Mouse (Mus musculus) frontal cortex, postnatal 10 days (tissue): ENCODE results near the gene Smc3.
A peak's percentile ranks its signal among the peaks of the same experiment; 100 is the strongest.
"Not testable (repeated sequence)": the region's sequence is repeated elsewhere in the genome, so short reads cannot be mapped to it uniquely, and the experiment has no call there.

Experiments
- DNase-seq, 2 experiments: peaks; one replicate each; pipeline ENCODE4 v3.0.0; 2022; ENCODE audit warnings: low spot score in 2 of 2, mixed read lengths in 1 of 2

Gene Smc3

DNA sequence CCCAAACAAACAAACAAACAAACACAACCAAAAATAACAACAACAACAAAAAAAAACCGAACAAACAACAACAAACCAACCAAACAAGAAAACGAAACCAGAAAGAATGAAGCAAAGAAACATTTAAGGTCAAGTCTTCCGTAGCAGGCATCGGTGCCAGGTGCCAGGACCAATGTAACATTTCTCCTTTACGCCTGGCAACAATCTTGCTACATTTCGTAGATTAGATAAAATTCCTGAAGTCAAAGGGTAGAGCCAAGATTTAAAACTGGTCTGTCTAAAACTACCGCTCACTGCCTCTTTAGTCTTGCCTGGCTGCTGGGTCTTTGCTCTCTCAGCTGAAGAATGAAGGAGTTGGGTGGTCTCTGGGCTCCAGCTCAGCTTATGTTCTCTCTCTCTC lies 24.1 kb upstream of the Smc3 start:
- no peak for DNase-seq

DNA sequence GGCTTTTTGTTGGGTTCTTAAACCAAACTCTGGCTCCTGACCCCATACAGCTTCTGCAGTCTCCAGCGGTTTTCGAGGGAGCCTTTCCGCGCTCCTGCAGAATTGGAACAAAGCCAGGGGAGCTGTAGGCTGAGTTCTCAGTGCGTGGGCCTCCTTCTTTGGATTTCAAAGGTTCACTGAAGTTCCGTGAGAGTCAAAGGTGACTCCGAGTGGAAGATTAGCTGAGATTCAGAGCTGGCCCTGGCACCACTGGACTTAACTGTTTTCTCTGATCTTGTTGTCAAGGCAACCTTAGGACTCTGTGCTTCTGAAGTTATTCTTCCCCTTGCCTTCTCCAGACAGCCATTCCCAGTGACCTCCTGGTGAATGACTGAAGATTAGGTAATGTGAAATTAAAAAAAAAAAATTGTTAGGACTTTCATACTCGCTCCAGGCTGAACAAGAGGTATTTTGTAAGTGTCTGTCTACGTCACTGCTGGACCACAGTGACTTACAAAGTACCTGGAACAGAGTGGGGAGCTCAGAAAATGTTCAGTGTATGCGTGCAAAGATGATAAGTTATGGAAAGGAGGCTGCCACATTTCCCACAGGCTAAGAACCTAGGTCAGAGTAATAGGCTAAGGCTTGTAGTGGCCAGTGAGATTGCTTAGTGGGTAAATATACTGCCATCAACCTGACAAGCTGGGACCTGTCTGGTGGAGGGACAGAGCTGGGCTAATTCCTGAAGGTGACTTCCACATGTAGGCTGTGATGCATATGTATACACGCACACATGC lies 23.0 kb upstream of the Smc3 start:
- DNase-seq = no peak

DNA sequence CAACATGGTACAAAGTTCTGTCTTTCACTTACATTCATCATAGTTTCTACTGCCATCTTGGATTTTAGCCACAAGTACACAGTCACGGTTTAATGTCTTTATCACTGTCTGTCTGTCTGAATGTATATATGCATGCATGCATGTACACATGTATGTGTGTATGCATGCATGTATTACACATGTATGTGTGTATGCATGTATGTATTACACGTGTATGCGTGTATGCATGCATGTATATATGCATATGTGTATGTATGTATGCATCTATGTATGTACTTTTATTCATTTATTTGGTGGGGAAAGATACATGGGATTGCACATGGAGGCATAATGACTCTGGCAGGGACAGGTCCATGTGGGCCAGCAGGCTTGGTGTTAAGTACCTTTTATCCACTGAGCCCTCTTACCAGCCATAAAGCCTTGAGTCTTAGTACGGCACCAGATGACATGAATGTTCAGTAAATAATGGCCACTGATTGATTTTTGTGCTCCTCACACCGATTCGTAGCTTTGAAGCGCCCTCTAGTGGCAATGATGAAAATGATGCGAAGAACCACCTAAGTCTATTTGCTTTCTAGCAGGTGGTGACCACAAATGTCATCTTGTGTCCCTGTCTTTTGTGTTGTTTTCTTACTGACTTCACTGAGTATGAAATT lies 21.5 kb upstream of the Smc3 start:
- peak in 1 of 2 experiments; percentile 56 for DNase-seq

DNA sequence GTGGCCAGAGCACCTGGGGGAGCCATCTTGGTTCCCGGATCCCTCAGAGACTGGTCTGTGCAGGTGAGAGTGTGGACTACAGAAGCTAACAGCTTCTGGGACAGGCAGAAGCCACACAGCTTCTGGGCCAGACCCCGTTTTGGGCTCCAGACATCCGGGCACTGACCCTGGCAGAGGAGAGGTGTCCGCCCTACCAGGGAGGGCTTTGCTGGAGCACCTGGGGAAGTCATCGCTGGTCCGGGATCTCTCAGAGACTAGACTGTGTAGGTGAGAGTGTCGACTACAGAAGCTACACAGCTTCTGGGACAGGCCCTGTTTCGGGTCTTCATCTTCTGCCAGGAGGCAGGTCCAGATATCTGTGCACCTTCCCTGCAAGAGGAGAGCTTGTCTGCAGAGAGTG lies 19.9 kb upstream of the Smc3 start:
- DNase-seq = not testable (repeated sequence)

DNA sequence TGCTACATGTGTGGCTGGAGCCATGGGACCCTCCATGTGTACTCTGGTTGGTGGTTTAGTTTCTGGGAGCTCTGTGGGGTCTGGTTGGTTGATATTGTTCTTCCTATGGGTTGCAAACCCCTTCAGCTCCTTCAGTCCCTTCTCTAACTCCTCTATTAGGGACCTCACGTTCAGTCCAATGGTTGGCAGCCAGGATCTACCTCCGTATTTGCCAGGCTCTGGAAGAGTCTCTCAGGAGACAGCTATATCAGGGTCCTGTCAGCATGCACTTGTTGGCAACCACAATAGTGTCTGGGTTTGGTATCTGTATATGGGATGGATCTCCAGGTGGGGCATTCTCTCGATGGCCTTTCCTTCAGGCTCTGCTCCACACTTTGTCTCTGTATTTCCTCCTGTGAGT lies 12.5 kb upstream of the Smc3 start:
- DNase-seq = not testable (repeated sequence)

DNA sequence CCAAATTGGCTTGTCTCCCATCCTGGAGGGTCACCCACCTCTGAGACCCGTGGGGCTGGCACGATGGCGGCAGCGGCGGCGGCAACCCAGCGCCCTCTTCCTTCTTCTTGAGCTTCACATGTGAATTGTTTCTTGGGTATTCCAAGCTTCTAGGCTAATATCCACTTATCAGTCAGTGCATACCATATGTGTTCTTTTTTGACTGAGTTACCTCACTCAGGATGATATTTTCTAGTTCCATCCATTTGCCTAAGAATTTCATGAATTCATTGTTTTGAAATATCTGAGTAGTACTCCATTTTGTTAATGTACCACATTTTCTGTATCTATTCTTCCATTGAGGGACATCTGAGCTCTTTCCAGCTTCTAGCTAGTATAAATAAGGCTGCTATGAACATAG lies 11.2 kb upstream of the Smc3 start, which contains the start of gene Nutf2-ps1:
Nutf2-ps1 (minus strand) TSS at position 101 of the 400 bp plus-strand sequence.
- not testable (repeated sequence) for DNase-seq

DNA sequence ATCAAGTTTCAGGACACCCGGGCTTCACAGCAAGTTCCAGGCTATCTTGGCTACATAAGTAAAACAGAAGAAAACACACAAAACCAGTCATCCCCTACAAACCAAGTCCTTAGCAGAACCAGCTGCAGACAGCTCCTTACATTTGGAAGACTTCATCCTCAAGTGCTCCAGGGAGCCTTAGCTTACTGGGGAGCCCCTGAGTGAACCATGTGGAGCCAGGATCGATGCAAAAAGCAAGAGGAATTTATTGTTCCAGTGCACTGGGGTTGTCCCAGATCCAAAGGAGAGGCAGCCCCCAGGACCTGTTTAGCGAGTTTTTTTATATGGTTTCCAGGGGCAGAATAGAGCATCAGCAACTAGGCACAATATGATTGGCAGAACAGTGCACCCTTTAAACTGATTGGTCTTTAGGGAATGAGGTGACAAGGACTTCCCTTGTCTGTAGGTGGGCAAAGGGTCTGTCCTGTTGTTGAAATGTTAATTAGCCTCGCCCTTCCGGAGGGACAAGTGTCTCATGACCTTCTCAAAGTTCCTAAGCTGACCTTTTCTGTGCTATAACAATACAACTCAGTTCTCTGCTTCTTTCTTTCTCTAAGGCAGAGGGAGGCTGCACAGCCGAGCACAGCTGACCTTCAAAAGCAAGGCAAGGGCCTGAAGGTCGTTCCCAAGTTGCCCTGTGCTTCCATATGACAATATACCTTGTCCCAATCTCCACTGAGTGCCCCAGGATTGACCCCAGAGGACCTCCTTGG lies 3.3 kb upstream of the Smc3 start:
- DNase-seq = no peak

DNA sequence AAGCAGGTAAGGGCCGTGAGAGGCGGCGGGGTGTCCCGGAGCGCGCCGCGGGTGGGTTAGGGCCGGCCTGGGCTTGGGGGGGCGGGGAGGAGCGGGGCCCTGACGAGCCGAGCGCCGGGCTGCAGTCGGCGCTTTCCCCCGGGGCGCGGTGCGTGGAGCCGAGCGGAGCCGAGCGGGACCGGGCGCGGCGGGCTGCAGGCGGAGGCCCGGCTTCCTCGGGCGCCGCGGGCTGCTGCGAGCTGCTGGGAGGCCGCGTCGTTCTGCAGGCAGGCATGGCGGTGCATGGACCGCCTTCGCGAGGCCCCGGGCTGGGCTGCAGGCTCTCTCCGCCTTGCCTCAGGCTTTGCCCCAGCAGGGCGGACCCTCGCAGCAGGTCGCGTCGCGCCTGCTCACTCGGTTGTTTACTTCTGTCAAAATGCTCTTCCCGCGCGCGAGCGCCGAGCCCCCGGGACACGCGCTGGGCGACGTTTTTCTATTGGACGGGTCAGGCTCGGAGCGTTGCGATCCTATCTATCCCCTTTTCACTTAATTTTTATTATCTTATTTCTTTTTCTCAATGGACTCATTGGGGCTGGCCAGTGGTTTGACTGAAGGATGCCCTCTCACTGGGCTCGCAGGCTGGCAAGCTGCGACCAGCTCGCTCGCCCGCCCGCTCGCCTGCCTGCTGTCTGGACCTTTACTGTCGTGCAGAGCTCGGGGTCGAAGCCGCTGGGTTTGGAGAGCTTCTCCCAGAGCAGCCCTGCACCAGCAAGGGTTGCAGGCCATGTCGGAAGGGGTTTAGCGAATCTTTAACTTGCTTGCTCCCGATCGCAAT lies 558 bp downstream of the Smc3 start:
- DNase-seq = peak; percentile 45 to 68

DNA sequence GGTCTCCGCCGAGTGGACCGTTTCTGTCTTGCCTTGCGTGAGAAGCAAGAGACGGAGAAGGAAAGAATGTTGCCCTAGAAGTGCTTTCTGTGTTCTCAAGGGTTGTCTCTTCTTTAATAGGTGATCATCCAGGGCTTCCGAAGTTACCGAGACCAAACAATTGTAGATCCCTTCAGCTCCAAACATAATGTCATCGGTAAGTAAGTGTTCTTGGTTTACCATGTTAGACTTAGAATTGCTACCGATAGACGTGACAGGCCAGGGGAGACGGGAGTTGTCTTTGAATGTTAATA lies 1.1 kb downstream of the Smc3 start:
- no peak for DNase-seq

DNA sequence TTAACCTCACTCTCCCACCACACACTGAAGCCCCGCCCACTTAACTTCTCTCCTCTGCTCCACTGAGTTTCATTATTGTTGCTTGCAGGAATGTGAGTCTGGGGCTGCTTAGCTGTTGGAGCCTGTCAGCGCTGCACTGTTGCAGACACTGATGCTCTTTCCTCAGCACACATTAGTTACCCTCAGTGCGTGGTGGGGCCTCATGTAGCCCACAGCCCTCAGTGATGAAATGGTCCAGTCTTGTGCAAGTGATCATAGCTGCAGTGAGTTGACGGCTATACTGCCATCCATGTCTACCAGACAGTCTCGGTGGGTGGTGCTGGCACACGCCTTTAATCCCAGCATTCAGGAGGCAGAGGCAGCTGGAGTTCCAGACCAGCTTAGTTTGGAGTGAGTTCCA lies 8.7 kb downstream of the Smc3 start:
- no peak for DNase-seq

DNA sequence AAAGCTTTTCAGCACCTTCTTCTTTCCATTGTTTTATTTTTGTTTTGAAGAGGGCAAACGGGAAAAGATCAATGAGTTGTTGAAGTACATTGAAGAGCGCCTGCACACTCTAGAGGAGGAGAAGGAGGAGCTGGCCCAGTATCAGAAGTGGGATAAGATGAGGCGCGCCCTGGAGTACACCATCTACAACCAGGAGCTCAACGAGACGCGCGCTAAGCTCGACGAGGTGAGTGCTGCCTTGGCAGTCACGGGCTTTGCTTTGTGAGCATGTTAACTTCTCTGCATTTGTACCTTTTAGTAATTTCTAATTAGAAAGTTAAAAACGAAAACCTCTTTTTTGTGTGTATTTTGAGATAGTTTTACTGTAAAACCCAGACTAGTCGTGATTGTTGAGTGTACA lies 21.5 kb downstream of the Smc3 start:
- no peak for DNase-seq

DNA sequence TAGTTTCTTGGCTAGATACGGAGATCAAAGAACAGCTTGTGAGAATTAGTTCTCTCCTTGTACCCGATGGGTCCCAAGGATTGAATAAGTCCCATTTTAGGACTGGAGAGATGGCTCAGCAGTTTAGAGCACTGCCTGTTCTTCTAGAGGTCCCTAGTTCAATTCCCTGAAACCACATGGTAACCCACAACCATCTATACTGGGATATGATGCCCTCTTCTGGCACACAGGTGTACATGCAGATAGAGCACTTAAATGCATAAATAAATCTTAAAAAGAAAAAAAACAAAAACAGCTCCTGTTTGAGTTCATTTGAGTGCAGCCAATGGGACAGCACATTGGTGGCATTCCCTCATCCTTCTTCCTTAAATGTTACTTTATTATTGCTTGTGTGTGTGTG lies 37.8 kb downstream of the Smc3 start:
- DNase-seq = no peak

DNA sequence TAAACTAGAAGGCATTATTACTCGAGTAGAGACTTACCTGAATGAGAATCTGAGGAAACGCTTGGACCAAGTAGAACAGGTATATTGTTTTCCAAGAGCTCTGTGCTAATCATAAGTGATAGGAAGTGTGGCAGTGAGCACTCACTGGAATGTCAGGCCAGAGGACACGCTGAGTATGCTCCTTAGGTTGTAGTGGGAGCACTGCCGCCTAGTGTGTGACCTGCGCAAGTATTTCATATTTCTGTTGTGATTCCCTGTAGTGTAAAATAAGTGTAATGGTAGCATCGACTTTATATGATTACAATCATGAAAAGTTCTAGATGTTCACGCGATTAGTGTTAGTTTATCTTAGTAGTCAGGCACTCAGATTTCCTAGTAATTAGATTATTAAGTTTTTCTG lies 38.5 kb downstream of the Smc3 start:
- no peak for DNase-seq

DNA sequence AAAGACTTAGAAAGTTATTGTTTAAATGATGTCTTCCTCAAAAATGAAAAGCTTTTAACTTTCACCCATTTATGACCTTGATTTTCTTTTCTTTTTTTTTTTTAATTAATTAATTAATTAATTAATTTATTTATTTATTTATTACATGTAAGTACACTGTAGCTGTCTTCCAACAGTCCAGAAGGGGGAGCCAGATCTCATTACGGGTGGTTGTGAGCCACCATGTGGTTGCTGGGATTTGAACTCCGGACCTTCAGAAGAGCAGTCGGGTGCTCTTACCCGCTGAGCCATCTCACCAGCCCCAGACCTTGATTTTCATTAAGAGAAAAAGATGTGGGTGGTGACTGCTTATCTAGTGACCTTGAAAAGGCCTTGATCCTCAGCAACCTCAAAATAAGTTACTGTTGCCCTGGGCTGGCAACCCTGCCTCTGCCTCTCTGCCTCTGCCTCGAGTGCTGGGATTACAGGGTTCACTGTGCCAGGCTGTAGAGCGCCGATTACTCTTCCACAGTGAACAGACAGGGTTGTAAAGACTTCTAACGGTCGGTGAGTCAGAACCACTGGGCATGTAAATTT lies 43.9 kb downstream of the Smc3 start:
- DNase-seq = no peak

DNA sequence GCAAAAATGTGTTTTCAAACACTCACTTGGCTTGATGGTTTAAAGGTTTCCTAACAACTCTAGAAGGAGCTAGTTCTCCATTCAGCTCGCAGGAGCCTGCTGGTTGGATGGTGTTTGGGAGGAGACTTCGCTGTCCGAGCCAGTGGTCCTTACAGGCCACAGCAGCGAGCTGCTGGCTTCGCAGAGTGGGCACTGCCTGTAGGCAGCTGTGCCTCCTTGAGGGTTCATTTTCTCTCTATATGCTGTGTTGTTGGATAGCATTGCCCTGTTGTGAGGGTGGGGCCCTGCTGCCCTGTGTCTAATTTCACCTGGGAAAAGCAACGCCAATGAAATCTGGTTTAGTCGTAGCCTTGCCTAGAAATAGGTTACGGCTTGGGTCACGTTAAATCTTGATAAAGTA lies 47.1 kb downstream of the Smc3 start:
- no peak for DNase-seq

DNA sequence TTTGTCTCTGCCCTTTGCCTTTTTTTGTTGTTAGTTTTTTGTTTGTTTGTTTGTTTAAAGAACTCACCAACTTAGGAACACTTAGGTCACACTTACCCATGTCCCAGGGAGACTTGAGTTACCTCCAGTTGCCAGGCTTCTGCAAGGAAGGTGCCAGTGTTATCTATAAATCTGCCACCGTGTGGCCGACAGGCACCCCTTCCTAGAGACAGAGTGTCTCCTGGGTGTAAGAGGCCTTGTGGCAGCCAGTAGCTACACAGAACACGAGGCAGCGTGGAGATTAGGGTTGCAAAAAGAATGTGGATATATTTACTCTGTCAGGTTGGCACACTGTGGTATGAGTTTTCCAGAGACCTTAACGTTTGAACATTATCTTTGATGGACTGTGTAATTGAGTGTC lies 47.9 kb downstream of the Smc3 start:
- no peak for DNase-seq

DNA sequence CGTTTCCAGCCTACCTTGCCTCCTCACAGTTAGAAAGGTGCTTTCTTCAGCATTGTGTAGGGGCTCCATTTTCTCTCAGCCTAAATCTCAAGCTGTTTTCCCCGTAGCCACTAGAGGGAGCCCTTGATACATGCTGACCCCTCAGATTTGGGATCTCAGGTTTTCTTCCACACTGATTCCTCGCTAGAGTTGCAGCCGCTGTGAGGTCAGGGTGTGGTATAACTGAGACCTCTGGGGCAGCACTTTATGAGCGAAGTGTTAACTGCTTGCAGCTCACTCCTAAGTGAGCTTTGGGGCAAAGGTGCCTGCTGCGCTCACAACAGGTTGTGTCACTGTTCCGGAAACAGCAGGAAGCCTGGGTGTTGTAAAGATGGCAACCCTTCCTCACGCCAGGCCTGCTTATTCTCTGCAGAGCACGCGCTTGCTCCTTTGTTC lies 48.6 kb downstream of the Smc3 start:
- peak; percentile 46 to 71 for DNase-seq

DNA sequence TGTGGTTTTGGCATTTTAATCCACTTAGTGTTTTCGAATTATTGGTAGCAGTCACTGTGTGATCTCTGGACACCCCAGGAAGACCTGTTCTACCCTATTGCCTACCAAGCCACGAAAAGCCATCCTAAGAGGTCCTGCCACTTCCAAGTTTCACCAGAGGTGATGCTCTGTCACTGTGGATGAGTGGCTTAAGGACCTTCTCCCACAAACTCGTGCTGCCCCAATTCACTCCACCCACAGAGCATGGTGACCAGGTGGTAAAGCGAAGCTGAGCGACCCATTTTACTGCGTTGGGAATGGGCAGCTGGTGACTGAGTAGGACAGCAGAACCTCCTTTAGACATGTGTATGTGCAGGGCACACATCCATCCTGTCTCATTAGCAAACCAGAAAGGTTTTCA lies 49.2 kb downstream of the Smc3 start:
- no peak for DNase-seq

DNA sequence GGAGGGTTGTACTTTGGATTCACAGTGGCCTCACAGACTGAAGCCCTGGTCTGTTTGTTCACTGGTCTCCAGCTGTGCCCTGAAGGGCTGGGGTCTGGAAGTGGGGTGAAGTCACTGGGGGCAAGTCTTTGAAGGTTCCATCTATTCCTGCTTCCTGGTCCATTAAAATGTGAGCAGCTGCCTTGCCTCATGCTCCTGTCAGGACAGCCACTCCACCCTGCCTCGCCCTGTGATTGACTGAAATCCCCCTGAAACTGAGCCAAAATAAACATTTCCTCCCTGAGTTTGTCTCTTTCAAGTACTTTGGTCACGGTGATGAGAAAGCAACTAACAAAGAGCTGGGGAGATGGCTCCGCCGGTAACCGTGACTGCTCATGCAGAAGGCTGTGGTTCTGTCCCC lies 49.6 kb downstream of the Smc3 start:
- no peak for DNase-seq

DNA sequence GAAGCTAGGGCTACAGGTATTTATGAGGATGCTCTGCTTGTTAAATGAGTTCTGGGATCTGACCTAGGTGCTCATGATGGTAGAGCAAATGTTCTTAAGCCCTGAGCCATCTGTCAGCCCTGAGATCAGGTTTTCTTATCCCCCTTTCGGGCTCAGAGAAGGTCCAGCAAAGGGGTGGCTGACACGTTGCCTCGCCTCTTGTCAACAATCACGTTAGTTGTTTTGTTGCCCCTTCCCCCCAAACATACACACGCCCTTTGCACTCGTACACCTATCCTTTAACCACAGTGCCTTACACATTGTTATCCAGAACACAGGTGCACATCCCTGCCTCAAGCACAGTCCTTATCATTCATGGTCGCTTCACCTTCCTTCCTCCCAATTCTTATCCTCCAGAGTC lies 50.7 kb downstream of the Smc3 start:
- no peak for DNase-seq

DNA sequence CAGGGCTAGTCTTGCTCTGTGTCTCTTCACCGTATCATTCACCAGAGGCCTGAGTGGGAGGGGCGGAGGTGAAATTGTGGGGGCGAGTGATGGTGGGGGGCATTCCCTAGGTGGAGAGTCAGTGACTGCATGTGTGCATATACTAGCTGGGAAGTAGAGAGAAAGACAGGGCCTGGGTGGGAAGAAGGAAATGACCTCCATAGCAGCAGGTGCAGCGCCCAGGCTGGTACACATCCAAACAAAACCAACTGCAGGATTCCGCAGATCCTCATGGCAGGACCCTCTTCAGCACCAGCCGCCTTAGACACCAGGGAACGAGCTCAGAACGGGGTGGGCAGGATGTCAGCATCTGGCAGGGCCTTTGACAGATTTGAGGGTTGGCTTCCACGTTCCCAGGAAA lies 52.1 kb downstream of the Smc3 start:
- DNase-seq = no peak
